Mouse (Mus musculus): ENCODE data around the gene Specc1l. TPM values are rescaled to one million over a fixed set of nuclear protein-coding genes. Genes with fewer than 3 reads are reported as not detected.

Specc1l gene
- polyA plus RNA-seq, 1 experiment from 2014 or later: 30.9 TPM

DNA sequence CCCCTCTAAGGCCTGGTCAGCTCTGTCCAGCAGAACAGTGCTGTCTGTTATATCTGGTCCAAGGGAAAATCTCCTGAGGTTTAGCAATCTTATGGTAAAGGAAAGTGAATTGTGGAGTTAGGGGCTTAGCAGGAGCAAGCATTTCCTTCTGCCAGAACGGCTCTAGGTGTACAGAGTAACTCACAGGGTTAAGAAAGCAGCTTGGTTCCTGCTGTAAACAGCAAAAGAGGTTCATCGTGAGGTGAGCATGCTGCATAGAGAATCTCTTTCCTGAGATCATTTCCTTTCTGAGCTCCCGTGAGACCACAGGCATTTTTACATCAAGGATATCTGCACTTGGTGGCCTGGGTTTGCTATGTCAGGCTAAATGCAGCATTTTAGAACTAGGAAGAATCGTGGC is 83.1 kb downstream of the Specc1l start:
- 82% methylated on average over 4 of the region's 4 CpGs for WGBS

DNA sequence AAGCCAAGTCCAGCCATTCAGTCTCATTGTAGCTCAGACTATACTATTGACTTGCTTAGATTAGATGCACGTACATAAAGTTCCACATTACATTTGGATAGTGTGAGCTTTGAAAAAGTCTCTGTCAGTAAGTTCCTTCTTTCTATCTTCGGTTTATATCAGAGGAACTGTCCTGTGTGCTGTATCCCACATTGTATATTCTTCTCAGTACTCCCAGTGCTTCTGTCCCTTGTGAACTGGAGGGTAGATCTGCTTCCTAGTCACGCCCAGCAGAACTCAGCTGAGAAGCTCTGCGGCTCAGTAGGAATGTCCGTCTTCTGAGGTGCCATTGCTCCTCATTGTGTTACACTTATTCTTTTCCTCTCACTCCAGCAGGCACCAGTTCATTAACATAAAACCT is 86.7 kb downstream of the Specc1l start:
- Histone ChIP-seq H3K4me1 (ENCODE audit: control insufficient read depth, insufficient read depth, low read length) (no peaks in the 10 kb centered on the region), H3K9me3 (replicated peaks; ENCODE audit: control insufficient read depth, low read length, poor library complexity, severe bottlenecking) (no peaks in the 10 kb centered on the region), H3K9ac (ENCODE audit: low read depth, low read length) (no peak overlapping the region), H3K27me3 (ENCODE audit: control insufficient read depth, insufficient read depth, low read depth, low read length) (no peaks in the 10 kb centered on the region), H3K36me3 (ENCODE audit: control insufficient read depth, insufficient read depth, low read length) (no peaks in the 10 kb centered on the region), H3K27ac (ENCODE audit: low read length) (no peak overlapping the region), H3K4me2 (ENCODE audit: low read length) (no peak overlapping the region), H3K4me3 (ENCODE audit: low read depth, low read length) (no peak overlapping the region)
- WGBS: 77% methylated on average over 5 of the region's 5 CpGs
- no peak for ATAC-seq

More for the DNA sequence above, 83.1 kb downstream of the Specc1l start:
- no peaks in the 10 kb centered on the region for H3K4me1 ChIP-seq (ENCODE audit: control insufficient read depth, insufficient read depth, low read length)
- H3K9ac ChIP-seq (ENCODE audit: low read depth, low read length): no peak overlapping the region
- no peak overlapping the region for H3K4me3 ChIP-seq (ENCODE audit: low read depth, low read length)
- no peak for ATAC-seq
- H3K9me3 ChIP-seq (replicated peaks; ENCODE audit: control insufficient read depth, low read length, poor library complexity, severe bottlenecking): no peaks in the 10 kb centered on the region
- no peak overlapping the region for H3K4me2 ChIP-seq (ENCODE audit: low read length)
- H3K27ac ChIP-seq (ENCODE audit: low read length): no peak overlapping the region
- H3K36me3 ChIP-seq (ENCODE audit: control insufficient read depth, insufficient read depth, low read length): no peaks in the 10 kb centered on the region; the same call in 1 of the 2 replicates
- H3K27me3 ChIP-seq (ENCODE audit: control insufficient read depth, insufficient read depth, low read depth, low read length): no peaks in the 10 kb centered on the region

DNA sequence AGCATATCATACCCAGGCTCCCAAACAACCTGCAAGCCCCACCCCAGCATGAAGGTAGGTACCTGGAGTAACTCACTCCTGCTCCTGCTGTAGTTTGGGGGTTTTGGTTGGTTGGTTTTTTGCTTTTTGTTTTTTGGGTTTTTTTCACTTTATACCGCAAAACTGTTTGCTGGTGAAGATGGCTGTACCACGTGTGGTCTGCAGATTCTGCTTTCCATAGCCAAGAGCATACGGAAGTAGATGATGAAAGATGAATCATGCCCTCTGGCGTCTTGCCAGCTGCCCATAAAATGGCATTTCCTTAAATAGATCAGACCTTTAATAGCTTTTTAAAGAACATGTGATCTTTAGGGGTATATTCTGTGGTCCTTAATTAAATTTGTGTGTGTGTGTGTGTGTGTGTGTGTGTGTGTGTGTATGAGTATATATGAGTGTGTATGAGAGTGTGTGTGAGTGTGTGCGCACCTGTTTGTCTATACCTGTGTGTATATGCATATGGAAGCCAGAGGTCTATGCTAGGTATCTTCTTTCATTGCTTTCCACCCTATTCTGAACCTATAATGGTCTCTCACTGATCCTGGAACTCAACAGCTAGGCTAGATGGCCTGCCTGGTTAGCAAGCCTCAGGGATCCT is 88.0 kb downstream of the Specc1l start:
- Histone ChIP-seq H3K27me3 (ENCODE audit: control insufficient read depth, insufficient read depth, low read depth, low read length) (no peaks in the 10 kb centered on the region), H3K9ac (ENCODE audit: low read depth, low read length) (no peak overlapping the region), H3K36me3 (ENCODE audit: control insufficient read depth, insufficient read depth, low read length) (no peaks in the 10 kb centered on the region), H3K4me1 (ENCODE audit: control insufficient read depth, insufficient read depth, low read length) (no peaks in the 10 kb centered on the region), H3K4me3 (ENCODE audit: low read depth, low read length) (no peak overlapping the region), H3K4me2 (ENCODE audit: low read length) (no peak overlapping the region), H3K27ac (ENCODE audit: low read length) (no peak overlapping the region), H3K9me3 (replicated peaks; ENCODE audit: control insufficient read depth, low read length, poor library complexity, severe bottlenecking) (no peaks in the 10 kb centered on the region)
- 80% methylated on average over 5 of the region's 5 CpGs for WGBS
- ATAC-seq: no peak

DNA sequence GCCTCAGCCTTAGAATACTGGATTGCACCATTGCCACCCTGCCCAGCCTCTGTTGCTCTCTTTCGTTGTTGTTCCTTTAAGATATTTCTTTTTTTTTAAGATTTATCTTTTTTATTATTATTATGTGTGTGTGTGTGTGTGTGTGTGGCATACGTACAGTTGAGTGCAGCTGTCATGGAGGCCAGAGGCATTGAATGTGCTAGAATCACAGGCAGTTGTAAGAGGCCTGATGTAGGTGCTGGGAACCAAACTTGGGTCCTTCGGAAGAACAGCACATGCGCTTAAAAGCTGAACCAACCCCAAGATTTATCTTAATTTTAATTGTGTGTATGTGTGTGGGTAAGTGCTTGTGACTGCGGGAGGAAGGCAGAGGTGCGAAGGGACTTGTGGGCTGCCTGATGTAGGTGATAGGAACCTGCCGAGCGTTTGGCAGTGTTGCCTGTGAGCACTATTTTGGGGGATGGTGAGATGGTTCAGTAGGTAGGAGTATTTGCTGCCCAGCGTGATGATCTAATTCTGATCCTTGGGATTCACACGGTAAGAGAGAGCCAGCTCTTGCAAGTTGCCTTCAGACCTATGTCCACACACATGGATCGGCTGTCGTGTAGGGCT is 89.4 kb downstream of the Specc1l start:
- 96% methylated on average over 12 of the region's 12 CpGs for WGBS
- Histone ChIP-seq H3K4me1 (ENCODE audit: control insufficient read depth, insufficient read depth, low read length) (no peaks in the 10 kb centered on the region), H3K4me2 (ENCODE audit: low read length) (no peak overlapping the region), H3K27me3 (ENCODE audit: control insufficient read depth, insufficient read depth, low read depth, low read length) (no peaks in the 10 kb centered on the region), H3K27ac (ENCODE audit: low read length) (no peak overlapping the region), H3K36me3 (ENCODE audit: control insufficient read depth, insufficient read depth, low read length) (no peaks in the 10 kb centered on the region), H3K4me3 (ENCODE audit: low read depth, low read length) (no peak overlapping the region), H3K9ac (ENCODE audit: low read depth, low read length) (no peak overlapping the region), H3K9me3 (replicated peaks; ENCODE audit: control insufficient read depth, low read length, poor library complexity, severe bottlenecking) (no peaks in the 10 kb centered on the region)
- ATAC-seq: no peak

DNA sequence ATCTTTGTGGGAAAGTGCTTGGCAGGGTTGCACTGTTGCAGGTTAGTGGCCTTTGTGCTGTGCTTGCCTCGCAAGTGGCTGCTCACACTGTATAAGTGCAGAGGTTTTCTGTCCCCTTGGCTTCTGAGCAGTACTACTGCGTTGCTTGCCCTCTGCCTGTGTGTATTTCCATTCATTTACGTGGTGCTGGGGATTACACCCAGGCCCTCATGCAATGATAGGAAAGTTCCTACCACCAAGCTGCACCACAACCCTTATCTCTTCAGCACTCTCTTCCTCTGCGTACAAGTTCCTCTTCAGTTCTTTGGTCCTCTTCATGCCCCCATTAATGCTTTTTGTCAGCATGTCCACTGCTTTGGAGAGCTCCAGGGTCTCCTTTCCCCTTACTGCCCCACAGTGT is 90.1 kb downstream of the Specc1l start:
- H3K4me3 ChIP-seq (ENCODE audit: low read depth, low read length): no peak overlapping the region
- H3K36me3 ChIP-seq (ENCODE audit: control insufficient read depth, insufficient read depth, low read length): no peaks in the 10 kb centered on the region
- no peak overlapping the region for H3K27ac ChIP-seq (ENCODE audit: low read length)
- no peak overlapping the region for H3K9ac ChIP-seq (ENCODE audit: low read depth, low read length)
- no peak for ATAC-seq
- H3K4me1 ChIP-seq (ENCODE audit: control insufficient read depth, insufficient read depth, low read length): no peaks in the 10 kb centered on the region
- no peaks in the 10 kb centered on the region for H3K9me3 ChIP-seq (replicated peaks; ENCODE audit: control insufficient read depth, low read length, poor library complexity, severe bottlenecking)
- WGBS: 96% methylated on average over 4 of the region's 4 CpGs
- no peak overlapping the region for H3K4me2 ChIP-seq (ENCODE audit: low read length)
- no peaks in the 10 kb centered on the region for H3K27me3 ChIP-seq (ENCODE audit: control insufficient read depth, insufficient read depth, low read depth, low read length)

DNA sequence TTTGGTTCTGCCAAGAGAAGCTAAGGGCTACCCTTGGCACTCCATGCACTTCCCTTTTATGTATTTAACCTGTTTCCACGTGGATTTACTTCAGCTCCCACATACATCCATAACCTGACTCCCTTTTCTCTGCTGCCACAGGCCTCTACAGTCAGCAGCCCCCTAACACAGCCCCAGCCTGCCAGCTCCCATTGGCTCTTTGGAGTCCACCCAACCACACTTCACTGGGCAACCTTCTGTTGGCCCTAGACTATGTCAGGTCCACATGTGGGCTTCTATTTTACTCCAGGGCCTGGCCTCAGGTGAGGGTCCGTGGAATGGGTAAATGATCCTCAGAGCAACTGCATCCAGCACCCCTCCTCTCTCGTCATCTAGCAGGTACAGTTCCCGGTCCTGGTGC is 90.7 kb downstream of the Specc1l start:
- H3K27me3 ChIP-seq (ENCODE audit: control insufficient read depth, insufficient read depth, low read depth, low read length): no peaks in the 10 kb centered on the region
- H3K27ac ChIP-seq (ENCODE audit: low read length): no peak overlapping the region
- H3K4me3 ChIP-seq (ENCODE audit: low read depth, low read length): no peak overlapping the region
- no peak overlapping the region for H3K4me2 ChIP-seq (ENCODE audit: low read length)
- no peaks in the 10 kb centered on the region for H3K4me1 ChIP-seq (ENCODE audit: control insufficient read depth, insufficient read depth, low read length)
- peaks cover 4% of the 10 kb centered on the region; the same call in 1 of the 2 replicates for H3K36me3 ChIP-seq (ENCODE audit: control insufficient read depth, insufficient read depth, low read length)
- 92% methylated on average over 4 of the region's 4 CpGs for WGBS
- no peak overlapping the region for H3K9ac ChIP-seq (ENCODE audit: low read depth, low read length)
- no peaks in the 10 kb centered on the region for H3K9me3 ChIP-seq (replicated peaks; ENCODE audit: control insufficient read depth, low read length, poor library complexity, severe bottlenecking)
- no peak for ATAC-seq

DNA sequence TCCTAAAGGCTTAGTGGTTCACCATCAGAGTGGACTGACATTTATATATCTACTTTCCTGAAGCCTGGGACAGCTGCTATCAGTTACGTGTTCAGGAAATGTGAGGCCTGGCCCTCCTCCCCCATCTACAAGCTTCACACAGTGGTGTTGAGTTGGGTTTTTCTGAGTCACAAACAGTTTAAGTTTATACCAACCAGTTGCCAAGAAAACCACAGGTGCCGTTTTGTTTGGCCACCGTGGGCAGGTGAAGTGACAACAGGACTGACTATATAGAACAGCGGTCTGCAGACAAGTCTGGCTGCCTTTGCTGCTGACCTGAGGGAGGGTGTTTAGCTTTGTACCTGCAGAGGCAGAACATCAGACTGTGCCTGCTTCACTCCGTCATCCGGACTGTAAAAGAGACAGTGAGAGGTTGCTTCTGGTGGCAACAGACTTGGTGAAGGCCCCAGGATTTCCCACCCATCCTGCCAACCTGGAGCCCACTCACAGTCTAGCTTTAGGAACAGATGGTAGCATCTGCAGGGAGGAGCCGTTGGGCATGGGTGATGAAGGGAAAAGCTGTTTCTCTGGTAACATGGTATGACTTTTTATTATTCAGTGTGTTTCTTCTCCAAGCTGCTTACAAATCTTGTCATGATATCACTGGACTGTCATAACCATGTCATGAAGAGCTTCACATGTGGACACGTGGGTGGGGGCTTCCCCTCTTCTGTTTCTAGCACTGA is 91.6 kb downstream of the Specc1l start:
- Histone ChIP-seq H3K4me1 (ENCODE audit: control insufficient read depth, insufficient read depth, low read length) (no peaks in the 10 kb centered on the region), H3K9me3 (replicated peaks; ENCODE audit: control insufficient read depth, low read length, poor library complexity, severe bottlenecking) (no peaks in the 10 kb centered on the region), H3K4me3 (ENCODE audit: low read depth, low read length) (no peak overlapping the region), H3K9ac (ENCODE audit: low read depth, low read length) (no peak overlapping the region), H3K36me3 (ENCODE audit: control insufficient read depth, insufficient read depth, low read length) (peaks cover 4% of the 10 kb centered on the region; the same call in 1 of the 2 replicates), H3K4me2 (ENCODE audit: low read length) (no peak overlapping the region), H3K27me3 (ENCODE audit: control insufficient read depth, insufficient read depth, low read depth, low read length) (no peaks in the 10 kb centered on the region), H3K27ac (ENCODE audit: low read length) (no peak overlapping the region; the same call in 1 of the 2 replicates)
- ATAC-seq: no peak
- WGBS: 87% methylated on average over 8 of the region's 8 CpGs

DNA sequence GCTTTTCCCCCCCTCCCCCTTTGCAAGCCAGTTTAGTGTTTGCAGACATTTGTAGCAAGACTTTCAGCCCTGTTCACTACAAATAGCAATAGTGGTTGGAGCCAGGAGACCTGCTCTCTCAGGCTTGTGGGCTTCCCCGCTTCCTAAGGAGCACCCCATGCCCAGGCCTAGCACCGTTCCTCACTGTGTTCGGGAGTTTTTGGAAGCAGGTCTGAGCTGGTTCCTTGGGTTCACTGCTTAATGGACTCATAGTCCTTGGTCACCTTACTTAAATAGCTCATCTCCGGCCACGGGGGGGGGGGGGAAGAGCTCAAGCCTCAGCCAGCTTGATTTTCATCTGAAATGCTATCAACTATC is 92.2 kb downstream of the Specc1l start:
- ATAC-seq: no peak
- Histone ChIP-seq H3K36me3 (ENCODE audit: control insufficient read depth, insufficient read depth, low read length) (peaks cover 4% of the 10 kb centered on the region; the same call in 1 of the 2 replicates), H3K4me3 (ENCODE audit: low read depth, low read length) (no peak overlapping the region), H3K9ac (ENCODE audit: low read depth, low read length) (no peak overlapping the region), H3K27ac (ENCODE audit: low read length) (peak overlapping the region; percentile 18; the same call in 1 of the 2 replicates), H3K4me2 (ENCODE audit: low read length) (no peak overlapping the region), H3K4me1 (ENCODE audit: control insufficient read depth, insufficient read depth, low read length) (no peaks in the 10 kb centered on the region), H3K27me3 (ENCODE audit: control insufficient read depth, insufficient read depth, low read depth, low read length) (no peaks in the 10 kb centered on the region), H3K9me3 (replicated peaks; ENCODE audit: control insufficient read depth, low read length, poor library complexity, severe bottlenecking) (no peaks in the 10 kb centered on the region)
- 88% methylated on average over 5 of the region's 5 CpGs for whole genome bisulfite sequencing

DNA sequence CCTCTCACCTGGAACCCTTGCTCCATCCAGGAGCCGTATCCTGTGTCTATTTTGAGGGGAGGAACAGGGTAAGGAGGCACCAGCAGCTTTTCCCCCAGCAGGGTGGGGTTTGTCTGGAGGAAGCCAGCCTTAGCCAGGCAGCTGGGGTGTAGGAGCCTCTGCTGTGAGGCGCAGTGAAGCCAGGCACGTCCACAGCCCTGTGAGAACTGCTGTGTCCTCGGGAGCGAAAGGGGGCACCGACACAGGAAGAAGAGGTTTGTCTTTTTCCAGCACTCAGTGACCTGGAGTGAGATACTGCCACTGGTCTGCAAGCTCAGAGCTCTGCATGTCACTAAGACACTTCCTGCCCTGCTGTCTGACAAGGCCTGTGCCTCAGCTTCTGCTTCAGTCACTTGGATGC is 92.5 kb downstream of the Specc1l start:
- no peak overlapping the region for H3K9ac ChIP-seq (ENCODE audit: low read depth, low read length)
- H3K27ac ChIP-seq (ENCODE audit: low read length): peak overlapping the region; percentile 18; the same call in 1 of the 2 replicates
- WGBS: 69% methylated on average over 6 of the region's 6 CpGs
- H3K4me2 ChIP-seq (ENCODE audit: low read length): no peak overlapping the region
- peaks cover 4% of the 10 kb centered on the region; the same call in 1 of the 2 replicates for H3K36me3 ChIP-seq (ENCODE audit: control insufficient read depth, insufficient read depth, low read length)
- no peaks in the 10 kb centered on the region for H3K27me3 ChIP-seq (ENCODE audit: control insufficient read depth, insufficient read depth, low read depth, low read length)
- no peak overlapping the region for H3K4me3 ChIP-seq (ENCODE audit: low read depth, low read length)
- no peak for ATAC-seq
- H3K4me1 ChIP-seq (ENCODE audit: control insufficient read depth, insufficient read depth, low read length): no peaks in the 10 kb centered on the region
- no peaks in the 10 kb centered on the region for H3K9me3 ChIP-seq (replicated peaks; ENCODE audit: control insufficient read depth, low read length, poor library complexity, severe bottlenecking)

All from midbrain, embryonic 16.5 days (tissue).